Mouse (Mus musculus): ENCODE results near the gene Edem1. TPM values are rescaled to one million over a fixed set of nuclear protein-coding genes. Genes with fewer than 3 reads are reported as not detected.

Gene Edem1
- polyA plus RNA-seq, 1 experiment from 2014 or later = 13.5 TPM

- H3K9ac ChIP-seq = no peak overlapping the region
- no peak overlapping the region for H3K27ac ChIP-seq
- no peak overlapping the region for H3K4me3 ChIP-seq (replicated peaks)
- H3K4me2 ChIP-seq = no peak overlapping the region
- no peaks in the 10 kb centered on the region for H3K27me3 ChIP-seq
- no peaks in the 10 kb centered on the region for H3K9me3 ChIP-seq (replicated peaks)
- no peaks in the 10 kb centered on the region for H3K36me3 ChIP-seq
- DNase-seq (no peak), ATAC-seq (ENCODE audit: low read depth) (no peak)
- peaks cover 18% of the 10 kb centered on the region for H3K4me1 ChIP-seq (replicated peaks)
- 71% methylated on average over 7 of the region's 7 CpGs for WGBS (ENCODE audit: insufficient replicate concordance)
Observed at GRCm38 (mm10) chr6:108805871-108806270, 22.6 kb upstream of the Edem1 start.

GRCm38 (mm10) chr6:108807446-108807845, 21.0 kb upstream of the Edem1 start:
- WGBS (ENCODE audit: insufficient replicate concordance) = 59% methylated on average over 3 of the region's 3 CpGs
- ATAC-seq (ENCODE audit: low read depth) (no peak), DNase-seq (no peak)
- H3K4me2 ChIP-seq = no peak overlapping the region
- no peaks in the 10 kb centered on the region for H3K36me3 ChIP-seq
- no peak overlapping the region for H3K4me3 ChIP-seq (replicated peaks)
- H3K9ac ChIP-seq = no peak overlapping the region
- no peaks in the 10 kb centered on the region for H3K9me3 ChIP-seq (replicated peaks)
- H3K27ac ChIP-seq = no peak overlapping the region
- peaks cover 18% of the 10 kb centered on the region for H3K4me1 ChIP-seq (replicated peaks)
- no peaks in the 10 kb centered on the region for H3K27me3 ChIP-seq

GRCm38 (mm10) chr6:108808786-108809185, 19.7 kb upstream of the Edem1 start:
- Histone ChIP-seq H3K4me1 (replicated peaks) (peaks cover 14% of the 10 kb centered on the region), H3K27me3 (no peaks in the 10 kb centered on the region), H3K9me3 (replicated peaks) (no peaks in the 10 kb centered on the region), H3K27ac (no peak overlapping the region), H3K4me2 (no peak overlapping the region), H3K4me3 (replicated peaks) (no peak overlapping the region), H3K9ac (no peak overlapping the region), H3K36me3 (no peaks in the 10 kb centered on the region)
- ATAC-seq (ENCODE audit: low read depth) (no peak), DNase-seq (no peak)
- 63% methylated on average over 1 of the region's 1 CpGs for WGBS (ENCODE audit: insufficient replicate concordance)

GRCm38 (mm10) chr6:108810237-108810636, 18.2 kb upstream of the Edem1 start:
- no peak overlapping the region for H3K4me3 ChIP-seq (replicated peaks)
- H3K4me1 ChIP-seq (replicated peaks) = peaks cover 6% of the 10 kb centered on the region
- no peak overlapping the region for H3K27ac ChIP-seq
- DNase-seq (no peak), ATAC-seq (ENCODE audit: low read depth) (no peak)
- H3K9me3 ChIP-seq (replicated peaks) = no peaks in the 10 kb centered on the region
- H3K27me3 ChIP-seq = no peaks in the 10 kb centered on the region
- no peak overlapping the region for H3K9ac ChIP-seq
- WGBS (ENCODE audit: insufficient replicate concordance) = 71% methylated on average over 10 of the region's 10 CpGs
- no peak overlapping the region for H3K4me2 ChIP-seq
- H3K36me3 ChIP-seq = 0 out of 2 replicates have a peak, but pooled peaks cover 6% of the 10 kb centered on the region

- no peak for ATAC-seq (ENCODE audit: low read depth)
- no peak overlapping the region for H3K27ac ChIP-seq
Observed at GRCm38 (mm10) chr6:108812134-108812533, 16.3 kb upstream of the Edem1 start.

GRCm38 (mm10) chr6:108817510-108817909, 10.9 kb upstream of the Edem1 start:
- Histone ChIP-seq H3K4me2 (no peak overlapping the region), H3K9me3 (replicated peaks) (no peaks in the 10 kb centered on the region), H3K4me3 (replicated peaks) (no peak overlapping the region), H3K27ac (no peak overlapping the region), H3K9ac (no peak overlapping the region), H3K4me1 (replicated peaks) (no peaks in the 10 kb centered on the region), H3K27me3 (no peaks in the 10 kb centered on the region), H3K36me3 (peaks cover 58% of the 10 kb centered on the region)
- no peak for ATAC-seq (ENCODE audit: low read depth)
- no peak for DNase-seq
- WGBS (ENCODE audit: insufficient replicate concordance) = 63% methylated on average over 4 of the region's 4 CpGs

More at GRCm38 (mm10) chr6:108812134-108812533, 16.3 kb upstream of the Edem1 start:
- no peak for DNase-seq
- H3K36me3 ChIP-seq = peaks cover 17% of the 10 kb centered on the region; the same call in 1 of the 2 replicates
- WGBS (ENCODE audit: insufficient replicate concordance) = 75% methylated on average over 2 of the region's 2 CpGs
- H3K9ac ChIP-seq = no peak overlapping the region
- H3K9me3 ChIP-seq (replicated peaks) = no peaks in the 10 kb centered on the region
- H3K4me2 ChIP-seq = no peak overlapping the region
- H3K4me3 ChIP-seq (replicated peaks) = no peak overlapping the region
- H3K4me1 ChIP-seq (replicated peaks) = no peaks in the 10 kb centered on the region
- H3K27me3 ChIP-seq = no peaks in the 10 kb centered on the region

GRCm38 (mm10) chr6:108824816-108825545, 3.5 kb upstream of the Edem1 start:
- Histone ChIP-seq H3K27ac (no peak overlapping the region), H3K9ac (no peak overlapping the region), H3K36me3 (peaks cover 36% of the 10 kb centered on the region), H3K4me2 (no peak overlapping the region), H3K9me3 (replicated peaks) (no peaks in the 10 kb centered on the region), H3K4me3 (replicated peaks) (no peak overlapping the region), H3K4me1 (replicated peaks) (peaks cover 35% of the 10 kb centered on the region), H3K27me3 (no peaks in the 10 kb centered on the region)
- ATAC-seq (ENCODE audit: low read depth) (no peak), DNase-seq (no peak)
- 26% methylated on average over 7 of the region's 7 CpGs for WGBS (ENCODE audit: insufficient replicate concordance)

GRCm38 (mm10) chr6:108826070-108826469, 2.4 kb upstream of the Edem1 start:
- H3K27ac ChIP-seq = 0 out of 2 replicates have a peak overlapping the region, but pooled peaks have one; percentile 14
- DNase-seq = no peak

GRCm38 (mm10) chr6:108827336-108827920, 1.0 kb upstream of the Edem1 start:
- no peak for DNase-seq
- peak overlapping the region; percentile 92 for H3K4me3 ChIP-seq (replicated peaks)
- H3K4me2 ChIP-seq = peak overlapping the region; percentile 99
- peak overlapping the region; percentile 56 for H3K9ac ChIP-seq
- H3K36me3 ChIP-seq = peaks cover 17% of the 10 kb centered on the region
- no peak for ATAC-seq (ENCODE audit: low read depth)
- no peak overlapping the region for H3K27ac ChIP-seq
- H3K9me3 ChIP-seq (replicated peaks) = no peaks in the 10 kb centered on the region
- H3K27me3 ChIP-seq = no peaks in the 10 kb centered on the region
- peaks cover 51% of the 10 kb centered on the region for H3K4me1 ChIP-seq (replicated peaks)
- WGBS (ENCODE audit: insufficient replicate concordance) = 26% methylated on average over 5 of the region's 5 CpGs

More at GRCm38 (mm10) chr6:108826070-108826469, 2.4 kb upstream of the Edem1 start:
- 46% methylated on average over 3 of the region's 3 CpGs for WGBS (ENCODE audit: insufficient replicate concordance)
- Histone ChIP-seq H3K27me3 (no peaks in the 10 kb centered on the region), H3K36me3 (peaks cover 29% of the 10 kb centered on the region), H3K9ac (no peak overlapping the region), H3K4me2 (no peak overlapping the region), H3K4me3 (replicated peaks) (no peak overlapping the region), H3K4me1 (replicated peaks) (peaks cover 38% of the 10 kb centered on the region), H3K9me3 (replicated peaks) (no peaks in the 10 kb centered on the region)
- no peak for ATAC-seq (ENCODE audit: low read depth)

GRCm38 (mm10) chr6:108828872-108829271, 431 bp downstream of the Edem1 start:
- no peaks in the 10 kb centered on the region for H3K27me3 ChIP-seq
- WGBS (ENCODE audit: insufficient replicate concordance) = under 1% methylated on average over 56 of the region's 56 CpGs
- DNase-seq (peak; percentile 27), ATAC-seq (ENCODE audit: low read depth) (peak; percentile 35)
- H3K4me2 ChIP-seq = peak overlapping the region; percentile 99
- H3K9ac ChIP-seq = peak overlapping the region; percentile 92
- peak overlapping the region; percentile 78 for H3K27ac ChIP-seq
- H3K4me1 ChIP-seq (replicated peaks) = peaks cover 66% of the 10 kb centered on the region
- H3K9me3 ChIP-seq (replicated peaks) = no peaks in the 10 kb centered on the region
- peak overlapping the region; percentile 92 for H3K4me3 ChIP-seq (replicated peaks)
- peaks cover 3% of the 10 kb centered on the region; the same call in 1 of the 2 replicates for H3K36me3 ChIP-seq

- Histone ChIP-seq H3K9me3 (replicated peaks) (no peaks in the 10 kb centered on the region), H3K4me3 (replicated peaks) (peak overlapping the region; percentile 92), H3K27me3 (no peaks in the 10 kb centered on the region), H3K27ac (peak overlapping the region; percentile 78; the same call in 1 of the 2 replicates), H3K4me2 (peak overlapping the region; percentile 99), H3K9ac (peak overlapping the region; percentile 92), H3K36me3 (no peaks in the 10 kb centered on the region), H3K4me1 (replicated peaks) (peaks cover 73% of the 10 kb centered on the region)
- 15% methylated on average over 22 of the region's 22 CpGs for WGBS (ENCODE audit: insufficient replicate concordance)
- DNase-seq (peak; percentile 7), ATAC-seq (ENCODE audit: low read depth) (no peak)
Observed at GRCm38 (mm10) chr6:108829386-108830370, 1.2 kb downstream of the Edem1 start.

Measured in liver, embryonic 13.5 days (tissue).